Mouse (Mus musculus) heart, embryonic 15.5 days (tissue): ENCODE results near the gene Vwc2l. TPM values are rescaled to one million over a fixed set of nuclear protein-coding genes. Genes with fewer than 3 reads are reported as not detected.

Experiments
- ATAC-seq: fragments of 200-750 bp; cut with Nextera tagmentation; replicated peaks from 2 replicates; pipeline ENCODE4 v1.8.0; 2017; ENCODE audit warnings: low read depth, moderate TSS enrichment; ENCODE audit not compliant: insufficient number of reproducible peaks, insufficient read depth, low FRiP score
- H3K27ac ChIP-seq: fragments of 300-500 bp; sonication (generic); 2 replicates; pipeline ENCODE4 v1.5.1; 2015; ENCODE audit warnings: mild to moderate bottlenecking, inconsistent platforms
- H3K27me3 ChIP-seq: fragments of 300-500 bp; sonication (generic); 2 replicates; pipeline ENCODE4 v1.6.1; 2015; ENCODE audit warnings: inconsistent platforms
- H3K36me3 ChIP-seq: fragments of 300-500 bp; sonication (generic); 2 replicates; pipeline ENCODE4 v1.6.1; 2015; ENCODE audit warnings: mild to moderate bottlenecking, inconsistent platforms
- H3K4me1 ChIP-seq: fragments of 300-500 bp; sonication (generic); replicated peaks from 2 replicates; pipeline ENCODE4 v1.6.1; 2015; ENCODE audit warnings: inconsistent platforms
- H3K4me2 ChIP-seq: fragments of 300-500 bp; sonication (generic); 2 replicates; pipeline ENCODE4 v1.6.1; 2015; ENCODE audit warnings: inconsistent platforms, mild to moderate bottlenecking, moderate library complexity
- H3K4me3 ChIP-seq: fragments of 300-500 bp; sonication (generic); 2 replicates; pipeline ENCODE4 v1.5.1; 2015; ENCODE audit warnings: mild to moderate bottlenecking, inconsistent platforms
- H3K9ac ChIP-seq: fragments of 300-500 bp; sonication (generic); 2 replicates; pipeline ENCODE4 v1.6.1; 2015; ENCODE audit warnings: mild to moderate bottlenecking, inconsistent platforms
- H3K9me3 ChIP-seq: fragments of 300-500 bp; sonication (generic); replicated peaks from 2 replicates; pipeline ENCODE4 v1.6.1; 2016; ENCODE audit warnings: inconsistent platforms
- WGBS: fragments of 180-500 bp; shearing (Covaris S2); methylation state at CpG from one replicate; pipeline ENCODE4 v1.1.7; 2015; ENCODE audit warnings: mixed read lengths; 5-methylcytosine and 5-hydroxymethylcytosine counted together
- polyA plus RNA-seq: library from polyadenylated mRNA; unstranded; fragments of >200 nt; fragmentation: Nextera tagmentation; extraction: Ambion mirVana; gene quantifications from 2 replicates; pipeline ENCODE4 v1.2.1, GENCODE M21; 2015

The Vwc2l gene
- polyA plus RNA-seq, 1 experiment from 2014 or later = not detected

- Histone ChIP-seq H3K27ac (no peak overlapping the region), H3K36me3 (no peaks in the 10 kb centered on the region), H3K9me3 (no peaks in the 10 kb centered on the region), H3K4me2 (no peak overlapping the region), H3K27me3 (no peaks in the 10 kb centered on the region), H3K4me1 (no peaks in the 10 kb centered on the region), H3K9ac (no peak overlapping the region), H3K4me3 (no peak overlapping the region)
- ATAC-seq = no peak
- WGBS = 75% methylated on average over 4 of the region's 4 CpGs
Measured at GRCm38 (mm10) chr1:70911235-70911634, 185.7 kb downstream of the Vwc2l start.

GRCm38 (mm10) chr1:70913071-70913470 lies 187.6 kb downstream of the Vwc2l start:
- H3K4me3 ChIP-seq = no peak overlapping the region
- ATAC-seq = no peak
- H3K9me3 ChIP-seq = no peaks in the 10 kb centered on the region
- 52% methylated on average over 9 of the region's 9 CpGs for WGBS
- H3K27ac ChIP-seq = no peak overlapping the region
- H3K9ac ChIP-seq = no peak overlapping the region
- no peaks in the 10 kb centered on the region for H3K4me1 ChIP-seq
- no peaks in the 10 kb centered on the region for H3K36me3 ChIP-seq
- H3K27me3 ChIP-seq = no peaks in the 10 kb centered on the region
- H3K4me2 ChIP-seq = no peak overlapping the region

GRCm38 (mm10) chr1:70918173-70919036 lies 192.9 kb downstream of the Vwc2l start:
- no peaks in the 10 kb centered on the region for H3K27me3 ChIP-seq
- WGBS = 67% methylated on average over 2 of the region's 2 CpGs
- no peak for ATAC-seq
- no peak overlapping the region for H3K4me2 ChIP-seq
- H3K4me1 ChIP-seq = no peaks in the 10 kb centered on the region
- no peaks in the 10 kb centered on the region for H3K36me3 ChIP-seq
- H3K9ac ChIP-seq = no peak overlapping the region
- H3K27ac ChIP-seq = no peak overlapping the region
- no peak overlapping the region for H3K4me3 ChIP-seq
- H3K9me3 ChIP-seq = no peaks in the 10 kb centered on the region

- Histone ChIP-seq H3K4me2 (no peak overlapping the region), H3K36me3 (no peaks in the 10 kb centered on the region), H3K4me1 (no peaks in the 10 kb centered on the region), H3K27ac (no peak overlapping the region), H3K9me3 (no peaks in the 10 kb centered on the region), H3K9ac (no peak overlapping the region), H3K27me3 (no peaks in the 10 kb centered on the region), H3K4me3 (no peak overlapping the region)
- ATAC-seq = no peak
- 91% methylated on average over 4 of the region's 4 CpGs for WGBS
Measured at GRCm38 (mm10) chr1:70933016-70933415, 207.5 kb downstream of the Vwc2l start.
